Mouse (Mus musculus) small intestine, adult 2 months (tissue): ENCODE measurements at regions not wholly inside any gene's neighbourhood (a gene's known extent, or its start where the extent isn't known, plus 50 kb on each side); places are given as distances from the start of the nearest gene placed in this dataset.

Experiments used
- H3K27ac ChIP-seq: fragments of 200-500 bp; 2 replicates; pipeline ENCODE4 v1.5.1; 2012; ENCODE audit warnings: low read depth, low read length, control low read depth, inconsistent platforms; ENCODE audit not compliant: insufficient read depth
- H3K27me3 ChIP-seq: fragments of 200-500 bp; 2 replicates; pipeline ENCODE4 v1.6.1; 2012; ENCODE audit warnings: mild to moderate bottlenecking, moderate library complexity, low read length, inconsistent platforms; ENCODE audit not compliant: control insufficient read depth, insufficient read depth
- H3K36me3 ChIP-seq: fragments of 200-500 bp; 2 replicates; pipeline ENCODE4 v1.6.1; 2012; ENCODE audit warnings: mild to moderate bottlenecking, low read length, control low read depth, inconsistent platforms; ENCODE audit not compliant: control insufficient read depth, insufficient read depth
- H3K4me1 ChIP-seq: fragments of 200-500 bp; 2 replicates; pipeline ENCODE4 v1.6.1; 2012; ENCODE audit warnings: low read length, inconsistent platforms, mixed read lengths; ENCODE audit not compliant: control insufficient read depth, insufficient read depth, insufficient read length
- H3K4me3 ChIP-seq: fragments of 200-500 bp; 2 replicates; pipeline ENCODE4 v1.5.1; 2012; ENCODE audit warnings: low read depth, mild to moderate bottlenecking, control low read depth, inconsistent platforms, low read length, moderate library complexity
- CTCF ChIP-seq: fragments of 200-500 bp; IDR thresholded peaks from 2 replicates; pipeline ENCODE4 v1.5.1; 2012; ENCODE audit warnings: low read depth, mild to moderate bottlenecking, control low read depth, inconsistent platforms, low read length, moderate library complexity, mixed read lengths; ENCODE audit not compliant: insufficient replicate concordance, insufficient read length; ENCODE audit errors: extremely low read depth
- POLR2A ChIP-seq: fragments of 200-500 bp; IDR thresholded peaks from 2 replicates; pipeline ENCODE4 v1.6.1; 2012; ENCODE audit warnings: low read depth, mild to moderate bottlenecking, control low read depth, inconsistent platforms, low read length, moderate library complexity
- WGBS: fragments of 180-500 bp; shearing (Covaris S2); methylation state at CpG from one replicate; pipeline ENCODE4 v1.1.7; 2018; 5-methylcytosine and 5-hydroxymethylcytosine counted together

- Histone ChIP-seq H3K27ac (peak overlapping the region; percentile 96), H3K36me3 (no peaks in the 10 kb centered on the region), H3K27me3 (no peaks in the 10 kb centered on the region), H3K4me3 (no peak overlapping the region), H3K4me1 (peaks cover 26% of the 10 kb centered on the region; the same call in 1 of the 2 replicates)
- TF ChIP-seq CTCF (no peak), POLR2A (no peak)
- 48% methylated on average over 5 of the region's 5 CpGs for WGBS
These were observed 51.8 kb downstream of the Calml3 start for GRCm38 (mm10) chr13:3752334-3752733.

- peak overlapping the region; percentile 96; the same call in 1 of the 2 replicates for H3K27ac ChIP-seq
- TF ChIP-seq CTCF (no peak), POLR2A (no peak)
- no peak overlapping the region for H3K4me3 ChIP-seq
- peaks cover 33% of the 10 kb centered on the region; the same call in 1 of the 2 replicates for H3K4me1 ChIP-seq
- no peaks in the 10 kb centered on the region for H3K36me3 ChIP-seq
- no peaks in the 10 kb centered on the region for H3K27me3 ChIP-seq
- WGBS, result 87% methylated on average over 1 of the region's 1 CpGs
These were observed 52.9 kb downstream of the Calml3 start for GRCm38 (mm10) chr13:3751222-3751621.

- WGBS, result 44% methylated on average over 1 of the region's 1 CpGs
- Histone ChIP-seq H3K36me3 (no peaks in the 10 kb centered on the region), H3K27ac (peak overlapping the region; percentile 96), H3K27me3 (no peaks in the 10 kb centered on the region), H3K4me3 (no peak overlapping the region), H3K4me1 (peaks cover 34% of the 10 kb centered on the region; the same call in 1 of the 2 replicates)
- TF ChIP-seq CTCF (no peak), POLR2A (no peak)
These were observed 53.4 kb downstream of the Calml3 start for GRCm38 (mm10) chr13:3750756-3751155.

- WGBS, result 26% methylated on average over 3 of the region's 3 CpGs
- Histone ChIP-seq H3K27me3 (no peaks in the 10 kb centered on the region), H3K4me3 (no peak overlapping the region), H3K4me1 (peaks cover 43% of the 10 kb centered on the region; the same call in 1 of the 2 replicates), H3K27ac (peak overlapping the region; percentile 80), H3K36me3 (no peaks in the 10 kb centered on the region)
- TF ChIP-seq CTCF, result no peak
- TF ChIP-seq POLR2A, result no peak
These were observed 54.5 kb downstream of the Calml3 start for GRCm38 (mm10) chr13:3749646-3750045.

- Histone ChIP-seq H3K4me3 (no peak overlapping the region), H3K27ac (no peak overlapping the region), H3K36me3 (no peaks in the 10 kb centered on the region), H3K4me1 (peaks cover 45% of the 10 kb centered on the region; the same call in 1 of the 2 replicates), H3K27me3 (no peaks in the 10 kb centered on the region)
- TF ChIP-seq CTCF (no peak), POLR2A (no peak)
- WGBS, result 90% methylated on average over 5 of the region's 5 CpGs
These were observed 55.3 kb downstream of the Calml3 start for GRCm38 (mm10) chr13:3748859-3749258.

GRCm38 (mm10) chr13:3746524-3746923 is 57.6 kb downstream of the Calml3 start:
- peaks cover 48% of the 10 kb centered on the region for H3K4me1 ChIP-seq
- no peak overlapping the region for H3K4me3 ChIP-seq
- no peaks in the 10 kb centered on the region for H3K36me3 ChIP-seq
- TF ChIP-seq CTCF (no peak), POLR2A (peak; percentile 66; the same call in 1 of the 2 replicates)
- H3K27me3 ChIP-seq, result no peaks in the 10 kb centered on the region
- 47% methylated on average over 10 of the region's 10 CpGs for WGBS
- H3K27ac ChIP-seq, result peak overlapping the region; percentile 80

- WGBS, result 51% methylated on average over 3 of the region's 3 CpGs
- H3K36me3 ChIP-seq, result no peaks in the 10 kb centered on the region
- H3K27ac ChIP-seq, result peak overlapping the region; percentile 93
- no peak overlapping the region for H3K4me3 ChIP-seq
- TF ChIP-seq CTCF (no peak), POLR2A (no peak)
- peaks cover 37% of the 10 kb centered on the region for H3K4me1 ChIP-seq
- H3K27me3 ChIP-seq, result no peaks in the 10 kb centered on the region
These were observed 59.2 kb downstream of the Calml3 start for GRCm38 (mm10) chr13:3744870-3745269.
